Mouse (Mus musculus) lung, embryonic 15.5 days (tissue): Measurements from ENCODE around the gene Gm11937. TPM values are rescaled to one million over a fixed set of nuclear protein-coding genes. Genes with fewer than 3 reads are reported as not detected.
A peak's percentile ranks its signal among the peaks of the same experiment; 100 is the strongest.

ENCODE experiments used
- ATAC-seq: fragments of 200-750 bp; cut with Nextera tagmentation; 2 replicates; pipeline ENCODE4 v1.8.0; 2017; ENCODE audit warnings: moderate number of reproducible peaks, borderline replicate concordance; ENCODE audit not compliant: low FRiP score, low TSS enrichment; ENCODE audit errors: extremely low read depth
- H3K27ac ChIP-seq: fragments of 300-500 bp; sonication (generic); 2 replicates; pipeline ENCODE4 v1.5.1; 2015; ENCODE audit warnings: moderate library complexity, mild to moderate bottlenecking, inconsistent platforms
- H3K27me3 ChIP-seq: fragments of 300-500 bp; sonication (generic); 2 replicates; pipeline ENCODE4 v1.6.1; 2015; ENCODE audit warnings: inconsistent platforms
- H3K36me3 ChIP-seq: fragments of 300-500 bp; sonication (generic); 2 replicates; pipeline ENCODE4 v1.6.1; 2015; ENCODE audit warnings: inconsistent platforms
- H3K4me1 ChIP-seq: fragments of 300-500 bp; sonication (generic); 2 replicates; pipeline ENCODE4 v1.6.1; 2015; ENCODE audit warnings: inconsistent platforms
- H3K4me2 ChIP-seq: fragments of 300-500 bp; sonication (generic); 2 replicates; pipeline ENCODE4 v1.6.1; 2015; ENCODE audit warnings: inconsistent platforms, mild to moderate bottlenecking, moderate library complexity
- H3K4me3 ChIP-seq: fragments of 300-500 bp; sonication (generic); 2 replicates; pipeline ENCODE4 v1.5.1; 2015; ENCODE audit warnings: mild to moderate bottlenecking, inconsistent platforms
- H3K9ac ChIP-seq: fragments of 300-500 bp; sonication (generic); 2 replicates; pipeline ENCODE4 v1.6.1; 2015; ENCODE audit warnings: inconsistent platforms
- H3K9me3 ChIP-seq: fragments of 300-500 bp; sonication (generic); 2 replicates; pipeline ENCODE4 v1.6.1; 2016; ENCODE audit warnings: inconsistent platforms
- WGBS: fragments of 180-500 bp; shearing (Covaris S2); methylation state at CpG from one replicate; pipeline ENCODE4 v1.1.7; 2015; 5-methylcytosine and 5-hydroxymethylcytosine counted together
- polyA plus RNA-seq: library from polyadenylated mRNA; unstranded; fragments of >200 nt; fragmentation: Nextera tagmentation; extraction: Ambion mirVana; gene quantifications from 2 replicates; pipeline ENCODE4 v1.2.1, GENCODE M21; 2015

Gene Gm11937
- polyA plus RNA-seq, 1 experiment from 2014 or later, result not detected

- Histone ChIP-seq H3K9me3 (no peaks in the 10 kb centered on the region), H3K27ac (no peak within 1 kb of the TSS), H3K4me2 (no peak within 1 kb of the TSS), H3K27me3 (no peaks in the 10 kb centered on the region), H3K4me1 (no peaks in the 10 kb centered on the region), H3K4me3 (no peak within 1 kb of the TSS), H3K36me3 (no peaks in the 10 kb centered on the region), H3K9ac (no peak within 1 kb of the TSS)
- ATAC-seq, result no peak
- WGBS, result 87% methylated on average over 6 of the region's 6 CpGs
Measured at GRCm38 (mm10) chr11:99580636-99581035, 29.4 kb downstream of the Gm11937 start, which contains the start of gene Krtap1-5. Gene Krtap1-5 (minus strand): TSS chr11:99581016.

GRCm38 (mm10) chr11:99574106-99574505 lies 35.9 kb downstream of the Gm11937 start:
- ATAC-seq, result peak; percentile 74; the same call in 1 of the 2 replicates
- peak overlapping the region; percentile 40; the same call in 1 of the 2 replicates for H3K4me2 ChIP-seq
- H3K36me3 ChIP-seq, result no peaks in the 10 kb centered on the region
- no peak overlapping the region for H3K4me3 ChIP-seq
- H3K4me1 ChIP-seq, result 0 out of 2 replicates have a peak, but pooled peaks cover 2% of the 10 kb centered on the region
- no peaks in the 10 kb centered on the region for H3K27me3 ChIP-seq
- 2% methylated on average over 7 of the region's 7 CpGs for WGBS
- H3K27ac ChIP-seq, result no peak overlapping the region
- H3K9ac ChIP-seq, result 0 out of 2 replicates have a peak overlapping the region, but pooled peaks have one; percentile 14
- no peaks in the 10 kb centered on the region for H3K9me3 ChIP-seq

DNA sequence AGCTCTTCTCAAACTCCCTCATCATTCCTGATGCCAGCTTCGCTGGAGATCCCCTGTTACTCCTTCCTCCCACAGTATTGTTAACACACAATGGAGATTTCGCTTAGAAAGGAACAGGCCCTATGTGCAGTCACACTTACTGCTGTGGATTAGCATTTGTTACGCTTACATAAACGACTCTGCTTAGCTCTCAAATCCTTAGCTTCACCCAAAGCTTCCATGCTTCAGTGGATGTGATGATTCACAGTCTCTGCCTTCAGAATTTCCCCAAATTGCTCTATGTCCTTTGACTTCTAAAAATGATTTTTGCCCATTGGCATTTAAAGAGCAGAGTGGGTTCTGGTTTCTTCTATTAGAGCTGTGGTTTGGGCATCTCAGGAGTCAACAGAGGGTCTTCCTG lies 36.8 kb downstream of the Gm11937 start:
- no peak for ATAC-seq
- Histone ChIP-seq H3K9ac (no peak overlapping the region), H3K4me1 (0 out of 2 replicates have a peak, but pooled peaks cover 2% of the 10 kb centered on the region), H3K27ac (no peak overlapping the region), H3K9me3 (no peaks in the 10 kb centered on the region), H3K4me3 (no peak overlapping the region), H3K4me2 (no peak overlapping the region), H3K27me3 (no peaks in the 10 kb centered on the region), H3K36me3 (no peaks in the 10 kb centered on the region)
- 54% methylated on average over 4 of the region's 4 CpGs for WGBS

DNA sequence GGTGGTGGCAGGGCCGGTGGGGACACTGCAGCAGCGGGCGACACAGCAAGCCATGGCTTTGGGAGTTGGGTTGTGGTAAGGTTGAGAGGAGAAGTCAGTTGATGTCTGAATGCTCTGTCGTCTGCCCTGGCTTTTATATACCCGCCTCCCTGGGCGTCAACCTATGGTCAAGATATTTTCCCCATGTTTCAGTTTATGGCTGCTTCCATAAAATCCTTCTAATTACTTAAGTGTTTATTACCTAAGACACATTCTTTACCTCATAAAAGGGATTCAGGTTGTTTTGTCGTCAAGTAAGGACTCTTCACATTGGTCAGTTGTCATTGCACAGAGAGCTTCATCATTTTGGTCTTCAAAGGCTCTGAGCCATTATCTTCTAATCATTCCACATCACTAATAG lies 43.5 kb downstream of the Gm11937 start, which contains the start of gene Krtap3-1:
TSS of gene Krtap3-1 (minus strand) at position 101 of the 400 bp plus-strand sequence.
- WGBS, result 88% methylated on average over 7 of the region's 7 CpGs
- Histone ChIP-seq H3K4me1 (no peaks in the 10 kb centered on the region), H3K4me3 (no peak within 1 kb of the TSS), H3K36me3 (no peaks in the 10 kb centered on the region), H3K4me2 (no peak within 1 kb of the TSS), H3K9ac (no peak within 1 kb of the TSS), H3K27me3 (no peaks in the 10 kb centered on the region), H3K27ac (no peak within 1 kb of the TSS), H3K9me3 (no peaks in the 10 kb centered on the region)
- ATAC-seq, result no peak

DNA sequence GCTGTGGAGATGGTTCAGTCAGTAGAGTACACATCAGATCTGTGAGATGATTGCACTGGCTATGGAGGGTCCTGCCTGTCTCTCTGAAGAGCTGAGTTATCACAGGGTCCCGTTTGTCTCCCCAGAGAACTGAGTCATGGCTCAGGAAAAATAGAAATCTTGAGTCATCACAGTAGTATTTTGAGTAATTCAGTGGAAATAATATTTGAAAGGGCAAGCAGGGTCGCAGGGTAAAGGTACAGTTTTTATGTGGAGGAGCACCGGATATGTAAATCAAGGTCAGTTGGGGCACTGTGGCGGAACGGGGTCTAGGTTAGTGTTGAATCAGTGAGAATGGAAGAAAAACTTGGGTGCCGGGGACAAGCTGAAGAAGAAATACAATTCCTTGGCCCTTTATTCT lies 47.4 kb downstream of the Gm11937 start:
- Histone ChIP-seq H3K36me3 (no peaks in the 10 kb centered on the region), H3K27me3 (no peaks in the 10 kb centered on the region), H3K9me3 (no peaks in the 10 kb centered on the region), H3K4me2 (no peak overlapping the region), H3K27ac (no peak overlapping the region), H3K9ac (no peak overlapping the region), H3K4me3 (no peak overlapping the region), H3K4me1 (no peaks in the 10 kb centered on the region)
- ATAC-seq, result no peak
- 83% methylated on average over 6 of the region's 6 CpGs for WGBS

Other genes starting within 250 kb of the Gm11937 start
- 0.15 and 0.25 TPM in 2 replicates for gene Krt28, start 235.3 kb downstream of the Gm11937 start, polyA plus RNA-seq
- 20.4 and 20.9 TPM in 2 replicates for gene Krt10, start 220.8 kb downstream of the Gm11937 start, polyA plus RNA-seq
- 0.07 TPM in 1 of 2 replicates, not detected in the other for gene Krt12, start 187.9 kb downstream of the Gm11937 start, polyA plus RNA-seq
- gene Krt20, start 172.0 kb downstream of the Gm11937 start, polyA plus RNA-seq, result 0.29 and 0.39 TPM in 2 replicates
- gene Krt23, start 117.1 kb downstream of the Gm11937 start, polyA plus RNA-seq, result 3.9 and 5.1 TPM in 2 replicates
- not detected in 2 replicates for gene Krt39, start 88.9 kb downstream of the Gm11937 start, polyA plus RNA-seq
- gene Krt40, start 67.0 kb downstream of the Gm11937 start, polyA plus RNA-seq, result not detected in 2 replicates
- gene Krtap3-3, start 59.3 kb downstream of the Gm11937 start, polyA plus RNA-seq, result not detected in 2 replicates
- gene Krtap3-2, start 53.3 kb downstream of the Gm11937 start, polyA plus RNA-seq, result not detected in 2 replicates
- not detected in 2 replicates for gene Gm11939, start 50.7 kb downstream of the Gm11937 start, polyA plus RNA-seq
- not detected in 2 replicates for gene Krtap3-1, start 43.6 kb downstream of the Gm11937 start, polyA plus RNA-seq
- gene Krtap1-5, start 29.2 kb downstream of the Gm11937 start, polyA plus RNA-seq, result not detected in 2 replicates
- gene Krtap1-4, start 26.5 kb downstream of the Gm11937 start, polyA plus RNA-seq, result not detected in 2 replicates
- not detected in 2 replicates for gene Krtap1-3, start 18.9 kb downstream of the Gm11937 start, polyA plus RNA-seq
- not detected in 2 replicates for gene Krtap9-3, start 12.1 kb downstream of the Gm11937 start, polyA plus RNA-seq
- gene Gm11938, start 6.9 kb downstream of the Gm11937 start, polyA plus RNA-seq, result not detected in 2 replicates
- gene Krtap2-4, start 4.7 kb upstream of the Gm11937 start, polyA plus RNA-seq, result not detected in 2 replicates
- gene Gm11562, start 10.2 kb upstream of the Gm11937 start, polyA plus RNA-seq, result not detected in 2 replicates
- gene Krtap4-1, start 18.0 kb upstream of the Gm11937 start, polyA plus RNA-seq, result not detected in 2 replicates
- not detected in 2 replicates for gene Krtap4-2, start 24.9 kb upstream of the Gm11937 start, polyA plus RNA-seq
- gene Krtap4-7, start 33.9 kb upstream of the Gm11937 start, polyA plus RNA-seq, result not detected in 2 replicates
- not detected in 2 replicates for gene Gm11555, start 40.0 kb upstream of the Gm11937 start, polyA plus RNA-seq
- not detected in 2 replicates for gene Gm11563, start 48.8 kb upstream of the Gm11937 start, polyA plus RNA-seq
- gene Krtap4-6, start 55.8 kb upstream of the Gm11937 start, polyA plus RNA-seq, result not detected in 2 replicates
- gene Gm14190, start 80.6 kb upstream of the Gm11937 start, polyA plus RNA-seq, result not detected in 2 replicates
- not detected in 2 replicates for gene Gm14180, start 124.1 kb upstream of the Gm11937 start, polyA plus RNA-seq
- gene Gm11595, start 162.7 kb upstream of the Gm11937 start, polyA plus RNA-seq, result not detected in 2 replicates
- gene Krtap4-8, start 170.5 kb upstream of the Gm11937 start, polyA plus RNA-seq, result not detected in 2 replicates
- gene Krtap4-9, start 175.0 kb upstream of the Gm11937 start, polyA plus RNA-seq, result not detected in 2 replicates
- not detected in 2 replicates for gene Gm11596, start 183.3 kb upstream of the Gm11937 start, polyA plus RNA-seq
- gene Gm11569, start 188.7 kb upstream of the Gm11937 start, polyA plus RNA-seq, result not detected in 2 replicates
- not detected in 2 replicates for gene Gm11554, start 194.3 kb upstream of the Gm11937 start, polyA plus RNA-seq
- gene Krtap4-13, start 199.7 kb upstream of the Gm11937 start, polyA plus RNA-seq, result not detected in 2 replicates
- not detected in 2 replicates for gene Gm11564, start 205.5 kb upstream of the Gm11937 start, polyA plus RNA-seq
- not detected in 2 replicates for gene 2300003K06Rik, start 227.9 kb upstream of the Gm11937 start, polyA plus RNA-seq
- not detected in 2 replicates for gene Krtap4-16, start 241.4 kb upstream of the Gm11937 start, polyA plus RNA-seq
- not detected in 2 replicates for gene Gm11568, start 247.7 kb upstream of the Gm11937 start, polyA plus RNA-seq